Mouse (Mus musculus) T-helper 2 cell (primary cell): ENCODE data around the gene Grik4.

ENCODE experiments used
- in situ Hi-C: fragments of 300-600 bp; cut with MboI, MseI; formaldehyde crosslinking; loops from one replicate; pipeline ENCODE4 v1.15.1; 2025; ENCODE audit warnings: high pct_unique_total_duplicates

Gene Grik4

GRCm38 (mm10) chr9:42751160-42751559 is 193.1 kb downstream of the Grik4 start:
- in situ Hi-C loops = no loop called here

- in situ Hi-C loops = no loop called here
Measured at GRCm38 (mm10) chr9:42750176-42750575, 194.1 kb downstream of the Grik4 start.

GRCm38 (mm10) chr9:42745982-42746381 is 198.3 kb downstream of the Grik4 start:
- in situ Hi-C loops = no loop called here

GRCm38 (mm10) chr9:42742385-42742784 is 201.9 kb downstream of the Grik4 start:
- in situ Hi-C loops = no loop called here

- in situ Hi-C loops = no loop called here
Measured at GRCm38 (mm10) chr9:42736697-42737335, 207.5 kb downstream of the Grik4 start.

GRCm38 (mm10) chr9:42735086-42735485 is 209.2 kb downstream of the Grik4 start:
- in situ Hi-C loops = no loop called here

GRCm38 (mm10) chr9:42732731-42733318 is 211.5 kb downstream of the Grik4 start:
- in situ Hi-C loops = no loop called here

- in situ Hi-C loops = no loop called here
Measured at GRCm38 (mm10) chr9:42728472-42728871, 215.8 kb downstream of the Grik4 start.

- in situ Hi-C loops = no loop called here
Measured at GRCm38 (mm10) chr9:42727661-42728060, 216.6 kb downstream of the Grik4 start.

- in situ Hi-C loops = no loop called here
Measured at GRCm38 (mm10) chr9:42727186-42727585, 217.1 kb downstream of the Grik4 start.

GRCm38 (mm10) chr9:42724099-42724498 is 220.2 kb downstream of the Grik4 start:
- in situ Hi-C loops = no loop called here

- in situ Hi-C loops = no loop called here
Measured at GRCm38 (mm10) chr9:42722501-42722900, 221.8 kb downstream of the Grik4 start.

- in situ Hi-C loops = no loop called here
Measured at GRCm38 (mm10) chr9:42721718-42722117, 222.6 kb downstream of the Grik4 start.

GRCm38 (mm10) chr9:42721146-42721545 is 223.1 kb downstream of the Grik4 start:
- in situ Hi-C loops = no loop called here

- in situ Hi-C loops = no loop called here
Measured at GRCm38 (mm10) chr9:42713912-42714311, 230.4 kb downstream of the Grik4 start.

- in situ Hi-C loops = no loop called here
Measured at GRCm38 (mm10) chr9:42705848-42706247, 238.4 kb downstream of the Grik4 start.

- in situ Hi-C loops = no loop called here
Measured at GRCm38 (mm10) chr9:42703191-42703854, 241.0 kb downstream of the Grik4 start.

- in situ Hi-C loops = no loop called here
Measured at GRCm38 (mm10) chr9:42702231-42703132, 241.8 kb downstream of the Grik4 start.

- in situ Hi-C loops = no loop called here
Measured at GRCm38 (mm10) chr9:42701729-42702128, 242.6 kb downstream of the Grik4 start.

- in situ Hi-C loops = no loop called here
Measured at GRCm38 (mm10) chr9:42693024-42693423, 251.3 kb downstream of the Grik4 start.

- in situ Hi-C loops = no loop called here
Measured at GRCm38 (mm10) chr9:42688143-42688542, 256.1 kb downstream of the Grik4 start.

- in situ Hi-C loops = no loop called here
Measured at GRCm38 (mm10) chr9:42686104-42686503, 258.2 kb downstream of the Grik4 start.
